Mouse (Mus musculus) B cell, adult 67 days (primary cell): Measurements from ENCODE around the gene Iltifb. TPM values are rescaled to one million over a fixed set of nuclear protein-coding genes. Genes with fewer than 3 reads are reported as not detected.

Experiments used
- total RNA-seq, 2 experiments: library from RNA; stranded (reverse); gene quantifications; 4 replicates each; pipeline ENCODE4 v1.2.4; 2023

Gene Iltifb
- not detected for total RNA-seq

DNA sequence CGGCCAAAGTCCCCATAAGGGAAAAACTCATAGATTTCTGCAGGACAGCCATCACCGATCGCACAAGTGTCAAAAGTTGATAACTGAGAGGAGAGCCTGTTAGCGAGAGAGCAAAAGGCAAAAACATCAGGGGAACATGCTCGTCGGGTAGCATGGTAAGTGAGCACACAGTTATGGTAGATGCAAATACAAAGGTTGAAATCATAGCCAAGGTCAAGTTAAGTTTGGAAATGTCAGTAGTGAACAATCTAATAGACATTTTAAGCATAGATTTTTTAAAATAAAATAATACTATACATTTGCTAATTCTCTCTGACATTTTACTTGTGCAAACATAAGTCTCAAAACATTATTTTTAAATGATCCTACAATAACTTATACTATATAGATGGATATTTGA, at the start of gene Iltifb:
Gene Iltifb, minus strand, starts transcription at position 101 of the 400 bp plus-strand sequence.

GRCm38 (mm10) chr10:118343155-118343554, 48.3 kb upstream of the Iltifb start, which contains the start of gene Gm9046:
TSS of gene Gm9046 (minus strand) at chr10:118343255.

DNA sequence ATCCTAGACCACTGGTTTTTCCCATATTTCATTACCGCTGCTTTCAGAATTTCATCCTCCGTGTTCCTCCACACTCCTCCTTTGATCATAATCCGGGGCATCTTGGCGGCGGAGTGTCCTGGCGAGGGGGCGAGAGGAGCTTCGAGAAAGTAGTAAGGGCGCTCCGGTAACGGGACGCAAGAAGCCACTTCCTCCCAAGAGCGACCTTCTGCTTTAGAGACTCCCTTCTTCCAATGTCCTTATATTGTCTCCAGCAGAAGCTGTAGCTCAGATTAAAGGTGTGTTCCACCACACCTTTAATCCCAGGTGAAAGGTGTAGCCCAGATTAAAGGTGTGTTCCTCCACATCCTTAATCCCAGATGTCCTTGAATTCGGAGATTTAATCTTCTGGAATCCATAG, 42.9 kb upstream of the Iltifb start, which contains the start of gene Gm9045:
Gene Gm9045, minus strand, starts transcription at position 101 of the 400 bp plus-strand sequence.

GRCm38 (mm10) chr10:118332308-118332707, 37.5 kb upstream of the Iltifb start, which contains the start of gene Gm9044:
TSS of gene Gm9044 (minus strand) at chr10:118332408.

DNA sequence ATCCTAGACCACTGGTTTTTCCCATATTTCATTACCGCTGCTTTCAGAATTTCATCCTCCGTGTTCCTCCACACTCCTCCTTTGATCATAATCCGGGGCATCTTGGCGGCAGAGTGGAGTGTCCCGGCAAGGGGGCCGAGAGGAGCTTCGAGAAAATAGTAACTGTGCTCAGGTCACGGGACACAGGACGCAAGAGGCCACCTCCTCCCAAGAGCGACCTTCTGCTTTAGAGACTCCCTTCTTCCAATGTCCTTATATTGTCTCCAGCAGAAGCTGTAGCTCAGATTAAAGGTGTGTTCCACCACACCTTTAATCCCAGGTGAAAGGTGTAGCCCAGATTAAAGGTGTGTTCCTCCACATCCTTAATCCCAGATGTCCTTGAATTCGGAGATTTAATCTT, 32.0 kb upstream of the Iltifb start, which contains the start of gene Gm9040:
Gene Gm9040, minus strand, starts transcription at position 101 of the 400 bp plus-strand sequence.

GRCm38 (mm10) chr10:118258388-118258787, 36.5 kb downstream of the Iltifb start, which contains the start of gene Gm32802:
TSS of gene Gm32802 (plus strand) at chr10:118258688.

DNA sequence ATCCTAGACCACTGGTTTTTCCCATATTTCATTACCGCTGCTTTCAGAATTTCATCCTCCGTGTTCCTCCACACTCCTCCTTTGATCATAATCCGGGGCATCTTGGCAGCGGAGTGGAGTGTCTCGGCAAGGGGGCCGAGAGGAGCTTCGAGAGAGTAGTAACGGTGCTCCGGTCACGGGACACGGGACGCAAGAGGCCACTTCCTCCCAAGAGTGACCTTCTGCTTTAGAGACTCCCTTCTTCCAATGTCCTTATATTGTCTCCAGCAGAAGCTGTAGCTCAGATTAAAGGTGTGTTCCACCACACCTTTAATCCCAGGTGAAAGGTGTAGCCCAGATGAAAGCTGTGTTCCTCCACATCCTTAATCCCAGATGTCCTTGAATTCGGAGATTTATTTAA, 54.2 kb downstream of the Iltifb start, which contains the start of gene Gm32717:
Gene Gm32717, minus strand, starts transcription at position 101 of the 400 bp plus-strand sequence.

Other genes with a start within 250 kb of the Iltifb start
- 10 to 100 TPM; 12.3 to 13.8 TPM for gene Mdm1, start 153.2 kb downstream of the Iltifb start, total RNA-seq
- not detected for gene Il22, start 90.1 kb downstream of the Iltifb start, total RNA-seq
- gene Gm32717, start 54.3 kb downstream of the Iltifb start, total RNA-seq: 1 to 10 TPM in 1 of 2 experiments, under 1 TPM in 1; 0.62 to 1.0 TPM
- gene Gm32802, start 36.4 kb downstream of the Iltifb start, total RNA-seq: 1 to 10 TPM in 1 of 2 experiments, under 1 TPM in 1; 0.62 to 1.0 TPM
- not detected for gene Gm9040, start 31.9 kb upstream of the Iltifb start, total RNA-seq
- not detected for gene Gm9044, start 37.4 kb upstream of the Iltifb start, total RNA-seq
- not detected for gene Gm9045, start 42.8 kb upstream of the Iltifb start, total RNA-seq
- not detected for gene Gm9046, start 48.2 kb upstream of the Iltifb start, total RNA-seq
- not detected for gene Gm9048, start 53.6 kb upstream of the Iltifb start, total RNA-seq
- gene Gm9049, start 59.1 kb upstream of the Iltifb start, total RNA-seq: not detected
- 1 to 10 TPM; 1.5 to 1.7 TPM for gene Ifng, start 146.0 kb upstream of the Iltifb start, total RNA-seq